Mouse (Mus musculus): ENCODE data around the gene M1ap.

DNA sequence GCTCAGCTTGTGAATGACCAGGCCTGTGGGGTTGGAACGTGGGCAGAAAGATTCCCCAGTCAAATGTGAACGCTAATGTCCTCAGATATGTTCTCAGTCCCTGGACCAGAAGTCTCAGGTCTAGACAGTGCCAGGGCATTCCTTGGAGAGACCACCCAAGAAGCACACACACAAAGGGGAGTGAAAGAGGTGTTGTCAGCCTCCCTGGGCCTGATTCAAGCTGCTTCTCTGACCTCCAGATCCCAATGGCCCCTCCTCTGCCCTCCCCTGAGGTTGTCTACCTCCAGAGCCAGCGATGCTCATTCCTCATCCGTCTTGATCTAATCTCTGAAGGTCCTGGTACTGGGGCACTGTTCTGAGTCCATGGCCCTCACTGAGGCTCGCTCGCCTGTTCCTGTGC, 96.9 kb downstream of the M1ap start:
- TF ChIP-seq TAL1 (IDR thresholded peaks at IDR 0.05; ENCODE audit: low read length) (no peak), GATA1 (IDR thresholded peaks at IDR 0.05; ENCODE audit: low read length) (no peak)

Data from erythroblast, embryonic 14.5 days (primary cell).